Mouse (Mus musculus): ENCODE results near the gene Olfr767.
"Not testable (repeated sequence)": the region's sequence is repeated elsewhere in the genome, so short reads cannot be mapped to it uniquely, and the experiment has no call there.

The Olfr767 gene

GRCm38 (mm10) chr10:129082810-129083209, at the start of gene Olfr767:
Gene Olfr767, minus strand, starts transcription at chr10:129082910.
- DNase-seq = not testable (repeated sequence)

DNA sequence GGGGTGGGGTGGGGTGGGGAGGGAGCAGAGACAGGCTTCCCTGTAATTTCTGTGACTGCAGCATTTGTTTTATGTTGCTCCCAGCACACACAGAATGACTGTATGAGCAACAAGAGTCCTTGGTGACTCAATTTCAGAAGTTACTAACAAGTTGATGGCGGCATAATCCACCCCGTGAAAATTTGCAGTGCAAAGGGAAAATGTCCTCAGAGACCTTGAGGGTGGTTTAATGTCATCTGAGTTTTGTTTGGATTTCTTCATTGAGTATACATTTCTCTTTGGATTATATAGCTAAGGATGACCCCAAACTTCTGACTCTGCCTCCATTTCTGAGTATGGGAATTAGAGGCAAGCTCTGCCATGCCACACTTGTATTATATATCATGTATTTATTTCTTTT, 35.1 kb upstream of the Olfr767 start, which contains the start of gene Olfr769:
Olfr769 (minus strand) TSS at position 101 of the 400 bp plus-strand sequence.
- no peak for DNase-seq

DNA sequence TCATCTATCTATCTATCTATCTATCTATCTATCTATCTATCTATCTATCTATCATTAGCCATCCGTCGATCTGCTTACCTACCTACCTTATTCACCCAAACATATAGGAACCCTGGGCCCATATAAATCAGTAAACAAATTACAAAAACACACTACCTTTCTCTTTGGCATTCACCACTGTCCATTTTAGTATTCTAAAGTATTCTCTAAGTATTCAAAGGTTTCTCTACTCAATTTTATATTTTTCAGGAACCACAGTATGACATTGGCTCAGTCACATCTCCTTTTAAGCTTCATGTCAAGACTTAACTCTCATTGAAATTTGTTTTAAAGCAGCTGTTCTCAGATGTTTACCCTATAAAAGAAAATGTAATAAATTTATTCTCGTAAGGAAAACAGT, 32.4 kb upstream of the Olfr767 start:
- no peak for DNase-seq

- no peak for DNase-seq
Measured at GRCm38 (mm10) chr10:129101231-129101630, 18.5 kb upstream of the Olfr767 start.

DNA sequence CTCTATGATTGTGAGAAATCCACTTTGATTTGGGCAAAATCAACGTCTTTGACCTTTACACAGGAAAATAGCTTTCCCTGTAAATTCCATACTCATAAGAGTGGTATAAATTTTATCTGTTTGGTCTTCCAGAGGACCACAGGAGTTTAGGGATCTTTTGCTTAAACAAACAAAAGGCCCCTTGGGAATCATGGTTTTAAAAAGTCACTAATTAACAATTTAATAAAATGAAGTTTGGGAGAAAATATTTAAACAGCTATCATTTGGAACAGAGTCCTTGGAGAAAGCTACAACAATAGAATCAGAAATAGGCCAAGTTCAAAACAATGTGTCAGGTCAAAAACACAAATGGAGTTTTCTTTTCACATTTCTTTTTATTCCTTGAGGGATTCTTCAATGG, 16.6 kb upstream of the Olfr767 start, which contains the start of gene Olfr768:
Olfr768 (minus strand) TSS at position 101 of the 400 bp plus-strand sequence.
- DNase-seq = no peak

DNA sequence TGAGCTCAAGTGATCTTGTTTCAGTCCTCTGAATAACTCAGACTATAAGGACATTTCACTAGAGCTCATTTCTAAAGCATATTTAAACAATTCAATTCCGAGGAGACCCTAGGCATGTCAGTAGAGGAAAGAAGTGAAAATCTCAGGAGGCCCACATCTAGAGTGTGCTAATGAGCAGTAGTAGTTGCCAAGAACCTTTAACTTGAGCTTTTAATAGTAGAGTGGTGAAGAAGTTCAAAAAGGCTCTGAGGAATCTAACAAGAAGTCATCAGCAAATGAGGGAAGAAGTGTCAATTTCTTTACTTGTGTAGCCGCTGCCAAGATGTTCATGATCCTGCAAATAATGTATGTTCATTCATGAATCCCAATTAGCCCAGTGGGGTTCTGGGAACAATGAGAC, 13.8 kb downstream of the Olfr767 start, which contains the start of gene Olfr766-ps1:
Olfr766-ps1 (minus strand) TSS at position 101 of the 400 bp plus-strand sequence.
- DNase-seq = no peak

- DNase-seq = not testable (repeated sequence)
Measured at GRCm38 (mm10) chr10:129049898-129050297, 32.8 kb downstream of the Olfr767 start, which contains the start of gene Olfr765. Gene Olfr765, minus strand, starts transcription at chr10:129049998.

- DNase-seq = no peak
Measured at GRCm38 (mm10) chr10:129039796-129040195, 42.9 kb downstream of the Olfr767 start, which contains the start of gene Olfr764-ps1. Gene Olfr764-ps1, minus strand, starts transcription at chr10:129039896.

DNA sequence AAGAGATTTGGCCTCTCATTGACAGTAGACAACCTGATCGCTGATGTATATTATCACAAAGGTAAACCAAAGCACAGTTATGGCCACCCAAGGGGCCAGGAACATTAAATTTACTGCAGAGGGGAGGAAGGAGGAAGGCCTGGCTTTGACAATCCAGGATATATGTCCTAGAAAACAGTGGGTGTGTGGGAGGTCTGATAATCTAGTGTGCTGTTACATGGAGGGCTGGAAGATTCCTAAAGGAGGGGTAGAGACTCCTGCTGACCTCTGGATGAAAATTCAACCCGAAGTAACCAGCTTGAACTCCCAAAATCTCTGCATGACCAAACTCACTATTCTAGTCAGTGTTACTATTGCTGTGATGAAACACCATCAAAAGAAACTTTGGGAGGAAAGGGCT, 54.4 kb downstream of the Olfr767 start:
- DNase-seq = no peak

- DNase-seq = peak in 1 of 2 experiments; percentile 28
Measured at GRCm38 (mm10) chr10:129026018-129026662, 56.6 kb downstream of the Olfr767 start.
